Mouse (Mus musculus) yolk sac, embryonic 10.5 days (tissue): ENCODE results near the gene Gm15517.
"Not testable (repeated sequence)": the region's sequence is repeated elsewhere in the genome, so short reads cannot be mapped to it uniquely, and the experiment has no call there.

Experiments used
- DNase-seq: peaks from one replicate; pipeline ENCODE4 v3.0.0-alpha.2; 2017; ENCODE audit warnings: low spot score

Gene Gm15517

GRCm38 (mm10) chr7:44261147-44261546 is at the start of gene Gm15517:
Gm15517 (plus strand) TSS chr7:44261447.
- no peak for DNase-seq

GRCm38 (mm10) chr7:44215645-44216044 is 45.6 kb upstream of the Gm15517 start, which contains the start of gene Klk1b5:
Klk1b5 (plus strand) TSS chr7:44215945.
- no peak for DNase-seq

DNA sequence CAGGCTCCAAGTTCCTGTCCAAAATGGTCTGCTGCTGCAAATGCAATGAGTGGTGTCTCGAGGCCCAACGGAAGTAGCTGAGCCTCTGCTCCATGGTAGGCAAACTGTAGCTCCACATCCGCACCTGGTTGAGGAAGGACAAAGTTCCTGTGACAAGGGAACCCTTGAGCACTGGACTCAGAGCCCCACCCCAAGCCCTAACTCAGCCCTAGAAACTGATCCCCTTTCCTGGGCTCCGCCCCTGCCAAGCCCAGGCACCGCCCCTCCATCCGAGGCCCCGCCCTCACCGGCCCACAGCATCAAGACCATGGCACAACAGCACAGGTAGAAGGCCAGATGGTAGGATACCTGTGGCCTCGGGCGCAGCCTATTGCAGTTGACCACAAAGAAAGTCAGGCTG is 39.6 kb upstream of the Gm15517 start:
- DNase-seq: not testable (repeated sequence)

- not testable (repeated sequence) for DNase-seq
Measured at GRCm38 (mm10) chr7:44222335-44222734, 38.9 kb upstream of the Gm15517 start.

DNA sequence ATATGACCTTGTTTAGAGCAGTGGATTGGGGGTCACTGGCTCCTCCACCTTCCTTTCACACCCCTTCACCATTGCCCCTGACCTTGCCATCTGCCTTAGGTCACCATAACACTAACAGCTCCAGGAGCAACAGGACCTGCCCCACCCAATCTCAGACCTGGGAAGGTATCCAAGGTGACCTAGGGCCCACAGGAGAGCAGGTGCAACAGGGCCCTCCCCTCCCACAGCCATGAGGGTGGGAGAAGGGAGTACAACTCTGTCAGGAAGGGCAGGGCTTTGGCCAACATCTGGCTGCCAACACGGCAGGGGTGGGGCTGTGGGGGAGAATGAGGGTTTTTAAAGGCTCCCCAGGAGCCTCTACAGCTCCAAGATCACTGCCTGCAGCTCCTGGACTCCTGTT is 36.2 kb upstream of the Gm15517 start, which contains the start of gene Klk1:
Klk1 (plus strand) TSS at position 285 of the 400 bp plus-strand sequence.
- no peak for DNase-seq

DNA sequence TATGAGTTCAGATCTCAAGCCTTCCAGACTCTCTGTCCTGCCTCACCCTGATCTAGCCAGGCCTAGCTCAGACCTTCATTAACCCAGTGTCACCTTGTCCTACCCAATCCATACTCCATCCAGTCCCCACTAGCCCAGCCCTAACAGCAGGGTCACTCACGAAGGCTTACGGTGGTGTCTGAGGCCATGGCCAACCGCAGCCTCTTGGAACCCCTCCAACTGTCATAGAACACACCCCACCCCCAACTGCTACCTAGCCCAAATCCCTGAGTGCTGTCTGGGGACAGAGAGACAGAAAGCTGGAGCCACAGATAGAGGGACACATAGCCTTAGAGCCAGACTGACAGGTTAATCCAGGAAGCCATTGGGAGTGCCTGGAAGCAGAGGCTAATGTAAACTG is 25.3 kb upstream of the Gm15517 start, which contains the start of gene Gm36864:
Gm36864 (plus strand) TSS at position 269 of the 400 bp plus-strand sequence.
- DNase-seq: no peak

DNA sequence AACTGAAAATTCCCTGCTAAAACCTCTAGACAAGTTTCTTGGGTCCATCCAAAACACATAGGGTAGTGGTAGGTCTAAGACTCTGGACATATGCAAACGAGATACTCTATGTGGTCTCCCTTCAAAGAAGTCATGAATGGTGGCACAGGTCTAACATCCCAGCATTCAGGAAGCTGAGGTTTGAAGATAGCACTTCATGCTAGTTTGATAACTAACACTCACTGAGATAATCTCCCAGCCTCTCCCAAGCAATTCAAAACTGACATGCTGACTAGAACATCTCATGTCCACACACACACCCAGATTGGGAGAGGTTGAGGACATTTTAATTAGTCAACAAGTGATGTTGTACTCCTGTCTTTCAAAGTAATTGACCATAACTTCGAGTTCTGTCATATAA is 21.3 kb upstream of the Gm15517 start:
- DNase-seq: no peak

GRCm38 (mm10) chr7:44240712-44241111 is 20.5 kb upstream of the Gm15517 start:
- no peak for DNase-seq

GRCm38 (mm10) chr7:44241163-44241562 is 20.1 kb upstream of the Gm15517 start:
- no peak for DNase-seq

GRCm38 (mm10) chr7:44244080-44244479 is 17.2 kb upstream of the Gm15517 start:
- DNase-seq: no peak

DNA sequence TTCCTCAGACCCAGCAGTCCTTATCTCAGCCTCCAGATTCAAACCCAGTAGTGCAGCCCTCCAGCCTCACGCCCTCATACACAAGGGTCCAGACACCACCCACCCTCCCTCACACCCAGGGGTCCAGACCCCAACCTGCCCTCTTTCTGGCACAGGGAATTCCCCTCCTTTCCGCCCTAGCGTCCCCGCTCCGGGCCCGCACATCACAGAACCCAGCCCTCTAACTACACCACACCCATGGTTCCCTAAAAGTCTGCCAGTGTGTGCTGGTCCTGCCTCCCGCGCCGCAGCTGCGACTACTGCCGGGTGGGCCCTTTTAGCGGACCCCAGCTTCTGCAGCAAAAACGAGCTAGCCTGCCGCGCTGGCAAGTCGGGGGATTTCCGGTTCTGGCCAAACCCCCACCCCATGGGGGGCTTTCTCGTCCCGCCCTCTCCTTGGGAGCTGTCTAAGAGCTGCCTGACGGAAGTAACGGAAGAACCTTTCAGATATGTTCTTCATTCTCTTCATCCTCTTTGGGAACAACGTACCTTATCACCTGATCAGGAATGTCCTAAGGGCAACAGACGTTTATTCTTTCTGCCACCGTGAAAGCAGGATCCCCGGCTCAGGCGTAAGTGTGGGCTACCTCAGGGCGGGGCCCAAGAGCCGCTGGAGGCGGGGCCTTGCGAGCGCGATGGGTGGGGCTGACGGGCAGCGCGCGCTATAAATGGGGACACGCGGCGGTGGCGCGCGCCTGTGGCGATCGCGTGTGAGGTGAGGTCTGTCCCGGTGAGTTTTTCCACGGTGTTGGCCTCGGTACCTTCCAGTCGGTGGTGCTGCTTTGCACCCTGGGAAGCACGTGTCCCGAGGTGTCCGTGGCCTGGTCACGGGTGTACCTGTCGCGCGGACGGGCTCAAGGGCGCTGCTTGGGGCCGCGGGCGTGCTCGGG is 14.9 kb upstream of the Gm15517 start, which contains the start of the genes 1700028J19Rik and 2410002F23Rik:
1700028J19Rik (minus strand) TSS at position 641 of the 929 bp plus-strand sequence.
2410002F23Rik (plus strand) TSS at position 668 of the 929 bp plus-strand sequence.
- peak; percentile 91 for DNase-seq

DNA sequence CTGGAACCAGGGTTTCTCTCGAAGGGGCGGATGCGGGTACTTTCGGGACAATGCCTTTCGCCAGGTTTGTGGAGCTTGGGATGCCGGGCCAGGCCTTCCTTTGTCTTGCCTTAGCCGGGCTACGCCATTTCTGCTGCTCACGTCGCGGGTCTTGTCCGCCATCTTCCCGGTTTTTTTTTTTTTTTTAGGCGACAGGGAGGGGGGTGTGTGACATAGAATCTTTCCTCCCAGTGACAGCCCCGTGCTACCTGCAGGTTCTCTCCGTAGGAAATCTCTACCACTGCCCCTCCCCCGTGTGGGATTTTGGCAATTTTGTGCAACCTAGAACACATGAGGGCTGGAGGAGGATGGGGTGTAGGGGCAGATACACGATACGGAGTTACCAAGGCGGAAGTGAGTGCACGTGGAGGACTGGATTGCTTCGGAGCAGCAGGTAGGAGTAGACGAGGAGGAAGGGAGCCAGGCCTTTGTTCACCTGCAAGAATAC is 14.2 kb upstream of the Gm15517 start:
- DNase-seq: peak; percentile 71

DNA sequence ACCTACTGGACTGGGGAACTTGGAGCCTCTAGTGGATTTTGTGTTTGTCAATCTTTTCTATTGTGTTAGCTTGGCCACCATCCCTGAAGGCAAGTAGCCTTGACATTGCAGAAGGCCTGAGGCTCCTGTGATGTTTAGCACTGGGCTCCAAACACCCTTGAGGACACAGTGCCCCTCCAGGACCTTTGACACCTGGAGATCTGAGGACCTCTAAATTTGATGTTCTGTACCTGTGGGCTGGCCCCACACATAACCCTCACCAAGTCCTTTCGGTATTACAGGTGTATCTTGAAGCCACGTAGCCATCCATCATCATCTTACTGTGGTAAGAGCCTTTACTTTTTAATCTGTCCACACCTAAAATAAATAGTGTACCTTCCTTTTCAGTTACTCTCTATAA is 13.3 kb upstream of the Gm15517 start:
- no peak for DNase-seq

DNA sequence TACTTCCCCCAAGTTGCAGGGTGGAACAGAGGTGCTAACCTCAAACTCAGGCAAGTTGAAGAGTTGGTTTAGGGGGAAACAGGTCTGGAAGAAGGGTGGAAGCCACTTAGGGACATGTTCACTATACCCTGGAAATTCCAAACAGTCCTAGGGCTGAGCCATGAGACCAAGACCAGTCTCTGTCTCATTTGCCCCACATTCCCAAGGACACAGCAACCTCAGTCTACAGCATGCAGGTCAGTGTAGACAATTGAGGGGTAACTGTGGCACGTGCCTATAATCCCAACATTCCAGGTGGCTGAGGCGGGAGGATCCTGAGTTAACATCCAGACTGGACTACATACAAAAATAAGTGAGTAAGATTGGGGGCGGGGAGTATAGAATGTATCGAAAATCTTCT is 12.0 kb upstream of the Gm15517 start:
- no peak for DNase-seq

GRCm38 (mm10) chr7:44250732-44251275 is 10.4 kb upstream of the Gm15517 start:
- DNase-seq: not testable (repeated sequence)

- DNase-seq: no peak
Measured at GRCm38 (mm10) chr7:44253023-44253616, 8.1 kb upstream of the Gm15517 start.

- no peak for DNase-seq
Measured at GRCm38 (mm10) chr7:44254930-44255329, 6.3 kb upstream of the Gm15517 start.

DNA sequence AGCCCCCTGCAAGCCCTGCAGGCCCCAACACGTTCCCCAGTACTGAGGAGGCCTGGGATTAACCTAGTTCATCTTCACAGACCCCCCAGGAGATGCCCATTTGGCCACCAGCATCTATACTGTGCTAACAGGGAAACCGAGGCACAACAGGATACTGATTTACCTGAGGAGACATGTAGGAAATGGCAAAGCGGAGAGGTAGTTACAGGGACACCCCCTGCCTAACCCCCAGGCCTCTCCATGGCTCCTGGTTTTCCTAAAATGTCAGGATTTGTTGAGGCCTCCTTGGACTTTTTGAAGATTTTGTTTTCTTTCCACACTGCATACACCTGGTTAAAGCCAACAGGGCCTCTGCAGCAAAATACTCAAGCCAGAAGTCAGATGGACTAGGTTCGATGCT is 4.0 kb upstream of the Gm15517 start, which contains the start of gene Acp4:
Acp4 (minus strand) TSS at position 101 of the 400 bp plus-strand sequence.
- no peak for DNase-seq

DNA sequence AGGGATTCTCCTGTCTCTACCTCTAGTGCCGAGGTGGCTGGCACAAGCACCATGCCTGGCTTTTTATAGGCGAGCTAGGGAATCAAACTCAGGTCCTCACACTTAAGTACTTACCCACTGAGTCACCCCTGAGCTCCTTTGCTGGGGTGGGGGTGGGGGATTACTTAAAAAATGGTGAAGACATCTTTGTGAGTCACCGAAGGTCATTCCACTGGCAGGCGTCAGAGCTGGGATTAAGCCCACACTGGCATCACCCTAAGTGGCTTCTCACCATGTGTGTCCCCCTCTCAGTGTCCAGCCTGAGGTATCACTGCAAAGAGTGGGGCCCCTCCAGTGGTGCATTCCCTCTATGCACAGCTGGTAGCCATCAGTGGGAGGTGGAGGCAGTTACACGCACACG is 837 bp upstream of the Gm15517 start:
- DNase-seq: no peak

DNA sequence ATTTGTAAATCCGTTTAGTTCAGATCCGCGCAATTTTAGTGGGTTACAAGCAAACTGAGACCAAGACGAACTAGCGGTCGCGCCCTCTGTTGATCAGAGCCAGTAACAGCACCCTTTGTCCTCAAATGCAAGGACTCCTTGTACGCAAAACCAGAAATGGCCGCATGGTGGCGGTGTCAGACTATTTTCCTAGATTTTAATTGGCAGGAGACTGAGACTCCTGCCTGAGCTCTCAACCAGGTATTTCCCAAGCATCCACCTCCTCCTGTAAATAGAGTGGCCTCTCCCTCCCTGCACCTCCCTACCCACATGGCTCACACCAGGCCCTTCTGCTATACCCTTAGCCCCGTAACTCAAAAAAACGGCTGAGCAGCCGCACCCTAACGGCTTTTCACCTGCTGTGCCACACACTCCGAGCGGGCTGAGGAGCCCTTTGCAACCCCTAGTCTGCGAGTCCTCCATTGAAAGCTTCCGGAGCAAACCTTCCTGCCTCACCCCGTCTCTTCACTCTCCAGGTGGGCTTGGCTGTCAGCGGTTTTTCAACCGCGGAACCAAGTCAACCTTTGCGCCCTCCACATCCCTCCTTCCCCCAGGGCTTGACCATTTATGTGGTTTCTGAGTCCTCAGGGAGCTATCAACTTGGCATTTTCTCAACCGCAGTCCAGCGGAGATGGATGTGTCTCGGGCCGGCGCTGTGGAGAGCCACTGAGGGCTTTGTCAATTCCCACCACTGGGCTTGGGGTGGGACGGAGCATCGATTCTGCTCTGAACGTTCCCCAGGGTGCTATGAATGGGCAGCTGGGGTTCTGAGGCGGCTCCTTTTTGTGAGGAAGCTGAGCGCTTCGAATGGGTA is 1.8 kb downstream of the Gm15517 start:
- peak; percentile 85 for DNase-seq

GRCm38 (mm10) chr7:44268117-44268516 is 6.9 kb downstream of the Gm15517 start:
- no peak for DNase-seq
